Mouse (Mus musculus): ENCODE results near the gene Unc5b.

The Unc5b gene

GRCm38 (mm10) chr10:60718491-60718890 lies 112.9 kb downstream of the Unc5b start:
- no peak for DNase-seq

DNA sequence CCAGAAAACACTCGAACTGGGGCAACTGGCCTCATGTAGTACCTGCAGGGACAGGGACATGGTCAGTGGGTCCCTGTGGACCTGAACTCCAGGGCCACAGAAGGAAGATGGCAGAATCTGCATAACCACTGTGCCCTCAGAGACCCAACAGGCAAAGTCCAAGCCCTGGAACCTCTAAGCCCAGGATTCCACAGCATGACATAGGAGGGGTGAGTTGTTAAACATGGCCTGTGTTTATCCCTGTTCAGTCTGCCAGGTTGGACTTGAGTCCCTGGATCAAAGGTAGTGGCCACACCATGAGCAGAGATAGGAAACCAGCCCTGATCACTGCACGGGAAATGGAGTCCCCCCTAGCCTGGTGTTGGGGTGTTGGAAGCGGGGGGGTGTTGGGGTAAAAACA lies 114.9 kb downstream of the Unc5b start:
- DNase-seq, result no peak

Measured in kidney, postnatal 10 days (tissue).